Mouse (Mus musculus) adrenal gland, adult 2 months (tissue): ENCODE measurements around the gene Myt1l. TPM values are rescaled to one million over a fixed set of nuclear protein-coding genes. Genes with fewer than 3 reads are reported as not detected.

Experiments used
- DNase-seq: peaks from one replicate; pipeline ENCODE4 v3.0.0; 2021
- polyA plus RNA-seq: library from polyadenylated mRNA; depleted of rRNA; stranded (reverse); fragments of >200 nt; gene quantifications from 2 replicates; pipeline ENCODE4 v1.2.3, GENCODE M21; 2012
- total RNA-seq, 2 experiments: library from RNA; stranded (reverse); gene quantifications; 2 replicates each; pipeline ENCODE4 v1.2.3; 2021

The Myt1l gene
- total and polyA plus RNA-seq, 3 experiments = 0.37 to 2.7 (median 2.0) TPM

DNA sequence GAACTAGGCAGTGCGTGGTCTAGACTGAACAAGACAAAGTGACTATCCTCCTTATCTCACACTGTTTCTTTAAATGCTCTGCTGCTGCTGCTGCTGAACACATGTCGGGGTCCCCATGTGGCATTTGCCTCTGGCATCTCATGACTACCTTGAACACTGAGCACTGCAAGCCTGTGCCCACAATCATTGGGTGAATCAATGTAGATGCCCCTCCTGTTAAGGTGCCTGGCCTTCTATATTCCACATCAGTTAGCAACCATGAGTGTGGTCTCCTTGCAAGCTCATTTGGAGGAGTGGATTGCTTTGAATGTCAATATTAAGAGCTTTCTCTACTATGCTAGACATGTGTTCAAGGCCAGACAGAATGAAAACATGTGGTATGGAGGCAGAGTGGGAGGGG, 287.3 kb downstream of the Myt1l start:
- no peak for DNase-seq

DNA sequence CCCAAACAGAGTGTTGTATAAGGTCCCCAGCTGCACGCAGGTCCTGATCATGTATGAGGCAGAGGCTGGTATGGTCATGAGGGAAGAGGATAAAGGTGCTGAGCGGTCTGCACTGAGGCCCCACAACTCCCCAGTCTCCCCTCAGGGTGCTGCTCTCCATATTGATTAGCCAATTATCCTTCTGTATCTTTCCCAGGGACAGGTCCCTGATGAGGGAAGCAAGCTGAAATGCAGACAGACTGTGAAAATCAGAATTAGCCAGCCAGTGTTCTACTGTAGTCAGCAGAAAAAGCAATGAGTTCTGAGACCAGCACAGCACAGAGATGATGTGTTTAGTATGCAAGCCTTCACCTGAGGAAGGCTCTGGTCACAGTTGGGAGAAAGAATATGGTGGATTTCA, 287.9 kb downstream of the Myt1l start:
- DNase-seq = no peak

DNA sequence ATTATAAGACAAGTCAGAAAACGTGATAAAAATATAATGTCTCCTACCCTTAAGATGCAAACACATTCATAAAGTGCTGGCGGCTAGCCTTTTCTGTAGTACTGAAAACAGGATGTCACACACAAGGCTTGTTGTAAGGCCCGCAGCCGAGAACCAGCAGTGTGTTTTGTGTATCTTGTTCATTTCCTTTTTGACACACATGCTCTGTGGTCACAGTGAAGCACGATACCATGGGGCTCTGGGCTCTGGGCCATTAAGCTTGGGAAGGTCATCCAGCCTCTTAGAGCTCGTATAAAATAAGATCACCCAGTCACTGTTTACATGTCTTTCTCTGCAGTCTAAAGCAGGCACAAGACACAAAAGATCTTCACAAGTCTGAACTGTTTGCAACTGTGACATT, 288.6 kb downstream of the Myt1l start:
- DNase-seq = no peak

DNA sequence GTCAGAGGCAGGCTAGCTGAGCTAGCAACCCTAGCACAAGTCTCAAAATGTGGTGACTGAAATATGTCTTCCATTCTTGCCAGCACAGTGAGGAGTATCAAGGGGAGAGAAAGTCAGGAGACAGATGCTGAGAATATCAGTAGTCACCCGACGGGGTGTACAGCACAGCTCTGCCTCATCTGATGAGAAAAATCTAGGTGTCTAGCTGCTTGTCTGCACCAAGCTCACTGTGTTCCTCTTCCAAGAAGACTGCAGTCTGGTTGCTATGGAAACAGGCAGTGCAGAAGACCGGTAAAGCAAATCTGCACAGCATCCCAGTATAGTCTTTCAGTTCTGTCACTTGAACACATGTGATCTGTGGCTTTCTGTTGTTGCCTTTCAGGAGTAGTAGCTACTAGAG, 294.0 kb downstream of the Myt1l start:
- DNase-seq = no peak

DNA sequence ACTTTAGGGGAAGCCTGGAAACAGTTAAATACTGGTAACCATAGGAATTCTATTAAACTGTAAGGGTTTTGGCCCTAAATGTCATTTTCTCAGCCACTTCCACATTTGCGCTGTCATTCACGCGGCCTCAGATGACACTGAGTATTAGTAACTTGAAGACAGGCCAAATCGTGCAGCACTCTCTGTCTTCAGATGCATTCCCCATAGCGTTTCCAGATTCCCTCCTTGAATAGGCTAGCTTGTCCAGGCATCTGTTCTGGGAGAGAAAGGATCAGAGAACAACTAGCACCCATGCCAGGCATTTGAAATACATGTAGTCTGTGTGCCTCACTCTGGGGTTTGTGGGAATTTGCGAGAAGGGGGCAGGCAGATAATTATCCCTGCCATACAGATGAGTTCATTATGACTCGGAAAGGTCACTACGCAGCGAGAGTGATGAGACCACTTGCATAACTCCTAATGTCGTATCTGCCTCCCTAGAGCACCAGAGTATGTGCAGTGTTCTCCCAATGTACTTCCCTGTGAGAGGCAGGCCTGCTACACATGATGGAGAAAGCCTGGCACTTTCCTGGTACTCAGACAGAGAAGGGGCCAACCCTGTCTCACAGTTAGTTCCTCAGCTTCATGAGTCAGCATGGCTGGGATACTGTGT, 295.7 kb downstream of the Myt1l start:
- no peak for DNase-seq

DNA sequence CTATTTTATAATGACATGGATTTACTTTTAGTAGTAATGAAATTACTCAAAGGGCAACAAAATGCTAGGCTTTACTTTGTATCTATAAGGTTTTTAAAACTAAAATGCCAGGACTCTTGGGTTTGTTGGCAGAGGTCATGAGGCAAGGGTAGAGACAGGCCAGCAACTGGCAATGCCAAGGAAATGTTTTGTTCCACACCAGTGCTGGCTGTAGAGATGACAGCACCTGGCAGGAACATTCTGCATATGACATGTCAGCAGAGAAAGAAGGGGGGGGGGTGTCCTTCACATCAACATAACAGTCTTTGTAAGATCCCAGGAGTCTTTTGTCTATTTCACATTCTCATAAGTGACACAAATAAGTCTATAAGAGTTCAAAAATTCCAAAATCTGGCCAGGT, 302.4 kb downstream of the Myt1l start:
- no peak for DNase-seq

DNA sequence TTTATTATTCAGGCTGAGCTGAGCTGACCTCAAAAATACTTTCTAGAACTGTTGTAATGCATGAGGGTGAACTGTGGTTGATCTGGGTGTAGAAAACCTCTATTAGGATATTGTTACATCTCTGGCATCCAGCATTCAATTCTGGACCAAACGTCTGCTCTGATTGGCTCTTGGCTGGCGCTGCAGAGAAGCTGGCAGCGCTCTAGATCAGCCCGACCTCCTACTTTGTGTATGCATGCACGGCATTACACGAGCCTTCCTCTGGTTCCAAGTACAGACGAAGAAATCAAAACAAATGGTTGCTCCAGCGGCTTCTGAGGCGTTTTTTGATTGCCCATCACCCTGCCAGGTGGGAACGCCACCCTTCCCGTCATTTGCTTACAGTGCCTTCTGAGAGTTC, 303.2 kb downstream of the Myt1l start:
- no peak for DNase-seq

DNA sequence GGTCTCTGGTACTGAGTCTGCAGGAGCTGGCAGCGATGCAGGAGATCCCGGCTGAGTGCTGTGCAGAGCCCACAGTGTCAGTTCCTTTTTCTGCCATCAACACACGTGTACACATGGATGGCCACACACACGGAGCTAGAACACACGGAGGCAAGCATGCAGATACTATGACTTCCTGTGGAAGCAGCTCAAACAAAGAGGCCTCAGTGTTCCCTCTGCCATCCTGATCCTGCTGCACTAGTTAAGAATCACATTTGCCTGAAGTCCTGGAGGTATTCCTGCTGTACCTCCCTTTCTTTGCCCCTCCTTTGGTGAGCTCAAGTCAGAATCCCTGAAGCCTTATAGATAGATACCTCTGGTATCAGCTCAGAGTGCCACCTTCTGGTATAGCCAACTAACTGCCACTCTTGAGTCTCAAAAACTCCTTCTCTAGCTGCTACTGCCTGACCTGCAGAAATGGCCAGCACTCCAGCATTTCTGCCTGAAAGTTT, 309.2 kb downstream of the Myt1l start:
- DNase-seq = no peak

DNA sequence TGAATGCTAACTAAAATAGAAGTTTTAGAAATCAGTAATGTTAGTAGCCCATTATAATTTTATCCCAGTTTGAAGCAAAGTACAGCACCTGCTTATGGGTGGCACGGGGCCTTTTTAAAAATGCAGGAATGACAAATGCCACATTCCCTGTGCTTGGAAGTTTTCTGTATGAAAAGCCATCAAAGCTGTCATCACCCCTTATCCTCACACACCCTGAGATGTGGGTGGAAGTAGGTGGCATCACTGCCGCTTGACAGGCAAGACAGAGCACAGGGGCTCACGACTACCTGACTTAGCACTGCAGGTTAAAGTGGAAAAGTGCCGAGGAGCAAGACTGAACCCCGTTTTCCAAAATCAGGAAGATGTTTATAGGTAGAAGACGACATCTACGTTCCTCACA, 310.2 kb downstream of the Myt1l start:
- no peak for DNase-seq

DNA sequence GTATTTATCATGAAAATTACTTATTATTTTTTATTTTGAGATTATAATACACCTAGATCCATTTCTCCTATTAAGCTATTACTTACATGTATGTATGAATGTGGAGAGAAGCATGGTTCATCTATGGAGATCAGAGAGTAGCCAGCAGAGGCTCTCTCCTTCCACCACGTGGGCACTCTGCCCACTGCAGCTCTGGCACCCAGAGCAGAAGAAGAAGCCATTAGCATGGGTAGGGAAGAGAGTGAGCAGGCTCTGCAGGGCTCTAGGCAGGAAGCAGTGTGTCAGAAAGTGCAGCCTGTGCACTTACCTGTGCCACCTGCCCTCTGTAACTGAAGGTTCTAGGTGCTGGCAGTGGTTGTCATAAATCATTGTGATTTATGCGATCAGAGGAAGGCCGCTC, 321.8 kb downstream of the Myt1l start:
- DNase-seq = no peak

DNA sequence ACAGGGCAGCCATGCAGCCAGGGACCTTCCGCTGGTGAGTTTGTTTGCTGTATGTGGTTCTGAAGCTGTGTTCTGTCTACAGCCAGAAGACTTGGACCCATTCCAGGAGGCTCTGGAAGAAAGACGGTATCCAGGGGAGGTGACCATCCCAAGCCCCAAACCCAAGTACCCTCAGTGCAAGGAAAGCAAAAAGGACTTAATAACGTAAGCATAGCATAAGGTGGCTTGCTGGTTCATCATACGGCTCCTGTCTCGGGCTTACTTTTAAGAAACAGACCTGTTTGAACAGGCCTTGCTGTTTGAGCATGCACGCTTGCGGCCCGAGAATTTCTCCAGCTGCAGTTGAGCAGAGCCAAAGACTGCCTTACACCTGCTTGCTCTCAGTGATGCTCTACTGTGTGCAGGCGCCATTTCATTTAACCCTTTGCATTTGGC, 326.0 kb downstream of the Myt1l start:
- DNase-seq = no peak

DNA sequence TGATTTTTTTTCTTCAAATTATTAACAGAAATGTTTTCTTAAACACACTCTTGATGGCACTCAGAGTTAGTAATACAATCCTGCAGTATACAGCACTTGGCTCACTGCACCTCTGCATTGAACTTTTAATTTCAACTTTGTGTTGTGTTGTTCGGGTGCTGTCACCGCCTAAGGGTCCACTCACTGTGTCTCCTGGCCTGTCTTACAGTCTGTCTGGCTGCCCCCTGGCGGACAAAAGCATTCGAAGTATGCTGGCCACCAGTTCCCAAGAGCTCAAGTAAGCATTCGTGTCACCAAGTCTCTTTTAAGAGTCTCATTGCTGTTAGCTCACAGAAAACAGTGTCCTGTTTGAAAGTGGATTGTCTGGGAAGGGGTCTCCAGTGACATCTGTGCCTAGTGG, 326.8 kb downstream of the Myt1l start:
- peak; percentile 60 for DNase-seq

DNA sequence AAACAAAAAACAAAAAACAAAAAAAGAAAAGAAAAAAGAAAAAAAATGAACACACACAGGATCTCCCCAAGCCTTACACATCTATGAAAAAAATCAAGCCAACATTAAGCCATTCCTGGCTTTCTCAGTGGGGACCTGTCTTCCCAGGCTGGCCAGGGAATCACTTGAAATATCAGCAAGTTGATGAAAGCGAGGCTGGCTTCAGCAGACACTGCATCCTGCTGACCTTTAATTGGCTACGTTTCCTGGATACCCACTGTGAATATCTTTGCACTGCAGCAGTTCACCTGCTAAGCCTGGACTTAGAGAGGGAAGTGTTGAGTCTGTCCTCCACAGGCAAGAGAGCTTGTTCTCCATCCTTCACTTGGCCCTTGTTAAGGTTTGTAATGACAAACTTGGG, 332.8 kb downstream of the Myt1l start:
- DNase-seq = no peak

DNA sequence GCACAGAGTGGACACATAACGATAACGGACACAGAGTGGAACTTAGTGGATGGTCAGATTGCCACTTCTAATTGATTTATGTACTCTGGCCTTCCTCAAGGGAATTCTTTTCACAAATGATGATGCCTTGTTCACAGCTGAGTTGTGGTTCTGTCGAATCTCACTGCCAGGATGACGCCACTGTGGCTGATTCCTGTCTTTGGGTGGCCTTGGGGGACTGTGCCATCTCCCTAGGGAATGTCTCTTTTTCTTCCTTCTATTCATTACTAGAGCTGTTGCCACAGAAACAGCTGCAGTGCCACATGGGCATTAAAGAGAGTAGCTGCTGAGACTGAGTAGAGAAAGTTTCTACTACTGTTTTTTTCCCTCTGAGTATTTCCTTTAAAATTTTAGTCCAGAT, 340.1 kb downstream of the Myt1l start:
- DNase-seq = peak; percentile 33

DNA sequence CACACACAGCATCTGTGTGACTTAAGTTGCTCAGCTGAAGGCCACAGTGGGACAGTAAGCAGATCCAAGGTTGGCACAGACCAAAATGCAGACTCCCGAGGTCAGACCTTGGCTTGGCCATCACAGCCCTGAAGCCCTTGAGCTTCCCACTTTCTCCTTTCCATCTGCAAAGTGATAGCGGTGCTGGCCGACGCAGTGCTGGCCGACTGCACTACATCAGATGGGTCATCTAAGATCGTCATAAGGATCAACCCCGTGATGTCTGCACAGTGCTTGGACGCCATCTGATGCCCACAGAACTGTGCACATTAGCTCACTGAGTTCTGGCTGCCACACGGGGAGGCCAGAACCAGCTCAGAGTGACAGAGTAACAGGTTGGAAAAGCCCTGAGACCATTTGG, 340.6 kb downstream of the Myt1l start:
- peak; percentile 44 for DNase-seq

DNA sequence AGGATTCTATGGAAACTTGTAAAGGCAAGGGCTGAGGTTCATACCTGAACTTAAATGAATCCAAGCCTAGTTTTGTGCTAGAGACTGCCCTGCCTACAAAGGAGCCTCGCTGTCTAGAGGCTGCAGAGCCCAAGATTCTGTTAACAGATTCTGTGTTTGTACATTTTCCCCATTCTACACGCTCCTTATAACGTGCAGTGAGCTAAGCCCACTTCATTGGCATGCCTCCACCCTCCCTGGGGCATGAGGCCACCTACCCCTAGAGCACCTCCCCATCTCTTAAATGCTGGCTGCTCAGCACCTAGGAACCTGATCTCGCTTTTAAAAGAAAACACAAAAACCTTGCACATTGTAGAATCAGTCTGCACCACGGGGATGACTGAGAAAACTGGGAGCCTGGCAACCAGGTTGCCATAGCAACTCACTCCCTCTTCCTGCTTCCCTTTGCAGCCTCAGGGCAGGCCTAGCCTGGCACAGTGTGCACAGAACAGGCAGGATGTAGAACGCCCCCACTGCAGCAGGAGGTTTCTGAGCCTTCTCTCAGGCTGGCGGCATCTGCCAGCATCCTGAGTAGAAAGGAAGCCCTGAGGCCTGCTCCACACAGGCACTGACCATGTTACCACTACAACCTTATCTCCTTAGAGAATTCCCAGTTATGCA, 344.1 kb downstream of the Myt1l start:
- no peak for DNase-seq

DNA sequence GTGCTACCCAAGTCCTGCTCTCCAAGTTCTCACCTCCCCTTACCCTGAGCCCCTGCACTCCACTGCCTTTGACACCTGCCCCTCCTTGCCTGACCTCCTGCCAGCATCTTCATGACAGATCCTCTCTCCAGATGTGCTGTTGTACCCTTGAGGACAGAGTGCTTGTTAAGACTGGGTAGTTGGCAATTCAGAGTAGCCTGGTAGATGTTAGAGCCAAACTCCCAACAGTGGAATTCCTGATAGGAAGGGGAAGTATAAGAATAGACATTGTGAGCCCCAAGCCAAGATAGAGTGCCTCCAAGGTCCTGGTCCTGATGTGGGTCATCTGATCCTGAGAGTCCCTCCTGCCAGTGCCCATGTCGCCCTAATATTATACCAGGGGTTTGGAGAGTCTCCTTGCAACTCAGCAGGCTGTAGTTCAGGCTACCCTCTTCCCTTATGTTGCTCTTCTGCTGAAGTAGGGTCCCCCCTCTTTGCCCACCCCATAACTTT, 345.1 kb downstream of the Myt1l start:
- DNase-seq = no peak

DNA sequence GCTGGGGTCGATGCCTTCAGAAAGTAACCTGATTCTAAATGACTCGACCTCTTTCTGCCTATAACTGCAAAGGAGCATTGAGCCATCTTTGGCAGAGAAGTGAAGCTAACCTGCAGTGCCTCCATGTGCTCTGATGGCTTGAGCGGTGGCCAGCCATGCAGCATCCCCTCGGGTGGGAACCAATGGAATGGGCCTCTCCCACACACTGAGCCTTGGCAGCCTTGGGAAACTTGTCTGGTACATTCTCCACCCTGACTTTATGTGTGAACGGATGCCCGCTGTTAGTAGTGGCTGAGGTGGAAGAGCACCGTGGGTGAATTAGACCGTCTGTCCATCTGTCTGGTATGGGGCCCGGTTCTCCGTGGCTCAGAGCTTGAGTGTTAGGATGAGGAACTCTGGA, 349.8 kb downstream of the Myt1l start:
- DNase-seq = no peak

DNA sequence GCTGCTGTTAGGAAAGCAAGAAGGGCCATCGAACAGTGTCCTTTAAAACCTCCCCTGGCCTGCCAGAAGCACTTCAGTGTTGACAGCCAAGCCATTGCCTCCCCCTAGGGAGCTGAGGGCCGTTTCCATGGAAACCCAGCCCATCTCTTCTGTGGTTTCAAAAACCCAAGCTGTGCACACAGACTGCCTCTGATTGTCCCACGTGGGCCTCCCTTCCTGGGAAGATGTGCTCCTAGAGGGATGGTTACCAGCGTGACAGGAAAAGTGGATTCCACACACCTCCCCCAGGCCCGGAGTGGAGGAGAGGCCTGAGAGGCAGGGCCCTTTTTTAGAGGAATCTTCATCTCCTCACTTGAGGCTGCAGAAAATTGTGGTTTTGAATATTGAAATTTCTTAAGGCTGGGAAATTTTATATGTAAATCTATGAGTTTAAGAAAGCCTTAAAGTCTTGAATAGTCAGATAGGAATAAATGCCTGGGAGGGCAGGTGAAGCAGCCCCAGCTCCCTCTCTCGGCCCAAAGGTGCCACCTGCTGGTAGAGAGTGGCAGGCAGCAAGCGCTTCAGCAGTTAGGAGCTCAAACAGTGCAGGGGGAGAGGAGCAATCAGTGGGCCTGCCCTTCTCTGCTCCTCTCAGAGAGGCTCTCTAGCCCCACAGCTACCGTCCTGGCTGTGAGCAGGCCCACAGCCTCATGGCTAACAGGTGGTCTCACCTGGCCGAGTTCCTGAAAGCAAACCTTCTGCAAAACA, 354.9 kb downstream of the Myt1l start:
- DNase-seq = peak; percentile 70

DNA sequence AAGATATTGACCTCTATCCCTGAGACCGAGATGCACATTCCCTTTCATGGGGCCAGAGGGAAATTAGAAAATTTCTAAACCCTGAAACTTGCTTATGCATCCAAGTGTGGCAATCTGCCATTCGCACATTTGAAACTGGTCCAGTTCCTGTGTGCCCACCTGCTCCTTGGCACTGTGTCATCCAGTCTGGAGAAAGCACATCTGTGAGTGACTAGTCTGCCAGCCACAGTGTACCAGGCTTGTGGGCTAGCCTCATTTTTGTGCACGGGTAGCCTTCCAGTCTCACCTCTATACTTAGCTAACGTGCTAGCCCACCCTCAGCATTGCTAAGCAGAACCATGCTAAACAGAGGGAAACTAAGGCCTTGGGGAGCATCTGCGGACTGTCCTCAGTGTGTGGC, 356.2 kb downstream of the Myt1l start:
- no peak for DNase-seq

DNA sequence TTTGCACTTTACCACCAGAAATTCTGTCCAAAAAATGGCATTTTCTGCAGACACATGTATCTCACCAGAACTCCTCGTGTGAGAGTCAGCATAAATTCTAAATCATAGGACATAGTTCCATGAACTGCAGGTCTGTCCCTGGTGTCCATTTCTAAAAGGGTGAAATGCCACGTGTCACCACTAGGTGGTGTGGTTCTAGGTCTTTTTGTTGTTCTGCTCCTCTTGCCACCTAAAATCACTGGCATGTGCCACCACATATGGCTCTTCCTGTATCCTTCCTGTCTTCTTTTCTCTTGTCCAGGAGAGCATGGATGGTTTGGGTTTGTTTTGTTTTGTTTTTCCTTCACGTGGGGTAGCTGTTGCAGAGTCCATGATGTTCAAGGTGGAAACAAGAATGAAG, 366.5 kb downstream of the Myt1l start:
- peak; percentile 59 for DNase-seq

DNA sequence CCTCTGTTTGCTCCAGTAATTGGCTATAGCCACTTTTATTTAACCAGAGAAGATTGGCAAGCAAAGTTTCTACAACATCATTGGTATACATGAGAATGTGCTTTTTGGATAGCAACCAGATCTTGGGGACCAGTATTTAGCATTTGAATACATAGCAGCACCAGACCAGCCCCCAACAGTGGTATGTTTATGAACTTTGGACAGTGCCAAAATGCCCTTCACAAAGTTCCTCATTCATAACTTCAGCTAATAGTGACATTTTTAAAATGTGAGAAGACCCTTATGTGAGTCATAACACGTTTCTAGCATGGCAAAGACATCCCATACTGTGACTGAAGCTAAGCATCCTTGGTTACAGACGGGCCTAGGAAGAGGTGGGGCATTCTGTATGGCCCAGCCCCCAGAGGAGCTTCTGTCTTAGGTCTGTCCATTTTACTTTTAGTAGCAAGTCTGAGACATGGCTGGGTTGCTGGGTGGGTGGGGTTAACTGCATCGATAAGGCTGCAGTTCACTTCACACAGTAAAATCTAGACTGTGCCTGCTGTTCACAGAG, 369.4 kb downstream of the Myt1l start:
- DNase-seq = no peak
